Mouse (Mus musculus): ENCODE results near the gene Cep97. TPM values are rescaled to one million over a fixed set of nuclear protein-coding genes. Genes with fewer than 3 reads are reported as not detected.

The Cep97 gene
- polyA plus RNA-seq (2014; fragmentation: Nextera tagmentation; extraction: Ambion mirVana), result 16.5 and 19.6 TPM in 2 replicates

DNA sequence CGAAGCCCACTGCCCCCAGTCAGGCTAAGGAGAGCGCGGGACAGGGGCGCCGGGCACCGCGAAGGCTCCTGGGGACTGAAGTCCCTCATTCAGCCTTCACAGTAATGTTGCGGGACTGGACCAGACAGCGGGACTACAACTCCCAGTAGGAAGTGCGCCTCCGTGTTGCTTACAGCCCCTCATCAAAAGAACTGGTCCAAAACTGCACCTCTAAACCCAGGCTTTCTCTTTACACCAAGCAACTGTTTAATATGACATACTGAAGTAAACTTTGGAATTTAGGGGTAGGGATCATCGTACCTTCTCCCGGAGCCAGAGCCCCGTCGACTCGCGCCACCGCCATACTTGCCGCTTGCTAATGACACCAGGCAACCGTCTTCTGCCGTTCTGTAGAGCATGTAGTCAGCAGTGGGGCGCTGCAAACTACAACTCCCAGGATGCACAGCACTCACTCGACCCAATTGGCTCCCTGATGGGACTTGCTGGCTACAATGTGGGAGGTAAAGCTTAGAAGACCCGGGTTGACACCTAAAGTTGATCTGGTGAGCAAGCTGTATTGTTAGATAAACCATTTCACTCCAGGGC lies at the start of gene Cep97:
Gene Cep97, minus strand, starts transcription at position 403 of the 585 bp plus-strand sequence.
- whole genome bisulfite sequencing, result under 1% methylated on average over 24 of the region's 24 CpGs
- H3K4me1 ChIP-seq (ENCODE audit: control insufficient read depth, insufficient read depth, low read length), result no peaks in the 10 kb centered on the region

DNA sequence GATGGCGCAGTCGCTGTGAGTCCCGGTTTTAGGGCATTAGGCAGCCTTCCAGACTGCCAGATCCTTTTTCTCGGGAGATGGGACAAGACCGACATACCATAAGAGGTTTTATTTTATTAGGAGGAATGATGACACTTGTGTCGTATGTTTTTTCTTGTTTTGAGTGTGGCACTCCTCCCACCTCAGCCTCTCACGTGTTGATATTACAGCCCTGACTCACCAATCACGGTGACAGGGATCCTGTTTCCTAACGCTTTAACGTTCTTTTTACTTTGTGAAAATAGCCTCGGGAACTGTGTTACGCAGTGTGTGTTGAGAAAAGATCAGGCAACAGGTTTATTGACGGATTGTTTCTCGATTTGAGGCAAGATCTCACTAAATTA lies 40.2 kb upstream of the Cep97 start:
- peak overlapping the region; percentile 98 for H3K4me3 ChIP-seq (ENCODE audit: low read depth, low read length)
- H3K9me3 ChIP-seq (ENCODE audit: control insufficient read depth, low read length), result no peaks in the 10 kb centered on the region
- WGBS, result 12% methylated on average over 14 of the region's 14 CpGs
- H3K9ac ChIP-seq (ENCODE audit: low read length), result peak overlapping the region; percentile 79
- peaks cover 9% of the 10 kb centered on the region for H3K4me1 ChIP-seq (ENCODE audit: control insufficient read depth, insufficient read depth, low read length)
- H3K27me3 ChIP-seq (ENCODE audit: control insufficient read depth, insufficient read depth, low read length), result no peaks in the 10 kb centered on the region
- H3K4me2 ChIP-seq (ENCODE audit: low read depth), result peak overlapping the region; percentile 64
- peaks cover 11% of the 10 kb centered on the region for H3K36me3 ChIP-seq (ENCODE audit: control insufficient read depth, insufficient read depth, low read length)
- no peak for DNase-seq (ENCODE audit: low spot score)
- no peak for ATAC-seq (ENCODE audit: insufficient read depth, low FRiP score, low TSS enrichment)
- H3K27ac ChIP-seq (ENCODE audit: low read depth, low read length), result no peak overlapping the region

More for the DNA sequence above, at the start of gene Cep97:
- Histone ChIP-seq H3K9me3 (ENCODE audit: control insufficient read depth, low read length) (no peaks in the 10 kb centered on the region), H3K27ac (ENCODE audit: low read depth, low read length) (peak within 1 kb of the TSS; percentile 76), H3K27me3 (ENCODE audit: control insufficient read depth, insufficient read depth, low read length) (no peaks in the 10 kb centered on the region), H3K9ac (ENCODE audit: low read length) (peak within 1 kb of the TSS; percentile 82), H3K4me2 (ENCODE audit: low read depth) (peak within 1 kb of the TSS; percentile 76), H3K4me3 (ENCODE audit: low read depth, low read length) (peak within 1 kb of the TSS; percentile 72), H3K36me3 (ENCODE audit: control insufficient read depth, insufficient read depth, low read length) (no peaks in the 10 kb centered on the region; the same call in 1 of the 2 replicates)
- peak; percentile 99 for ATAC-seq (ENCODE audit: insufficient read depth, low FRiP score, low TSS enrichment)
- peak; percentile 90 for DNase-seq (ENCODE audit: low spot score)

DNA sequence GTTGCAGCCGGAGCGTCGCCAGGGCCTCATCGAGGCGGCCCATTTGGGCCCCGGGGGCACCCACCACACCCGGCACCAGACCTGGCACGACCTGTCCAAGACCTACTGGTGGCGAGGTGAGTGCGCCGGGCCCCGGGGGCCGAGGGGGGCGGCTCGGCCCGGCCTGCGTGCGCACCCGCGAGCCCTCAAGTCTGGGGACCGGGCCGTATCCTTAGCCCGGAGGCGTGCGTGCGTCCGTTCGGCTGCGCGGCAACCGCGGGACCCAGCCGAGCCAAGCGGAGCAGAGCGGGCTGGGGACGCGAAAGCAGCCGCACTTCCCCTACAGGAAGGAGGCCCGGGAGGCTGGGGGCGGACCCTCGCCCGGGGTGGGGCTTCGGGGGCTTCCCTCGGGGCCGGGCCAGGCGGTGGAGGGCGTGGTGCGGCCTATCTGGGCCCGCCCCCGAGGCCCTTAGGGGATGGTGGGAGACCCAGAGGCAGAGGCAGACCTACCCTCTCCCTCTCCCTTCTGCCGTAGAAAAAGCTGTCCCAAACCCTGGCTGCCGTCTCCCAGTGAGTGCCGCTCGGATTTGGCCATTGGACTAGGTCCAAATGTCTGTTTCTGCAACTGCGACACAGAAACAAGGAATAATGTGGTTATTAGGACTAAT lies 39.7 kb upstream of the Cep97 start:
- H3K9ac ChIP-seq (ENCODE audit: low read length), result peak overlapping the region; percentile 79
- WGBS, result under 1% methylated on average over 41 of the region's 55 CpGs
- H3K9me3 ChIP-seq (ENCODE audit: control insufficient read depth, low read length), result no peaks in the 10 kb centered on the region
- peak overlapping the region; percentile 98 for H3K4me3 ChIP-seq (ENCODE audit: low read depth, low read length)
- peak; percentile 90 for DNase-seq (ENCODE audit: low spot score)
- peaks cover 11% of the 10 kb centered on the region for H3K36me3 ChIP-seq (ENCODE audit: control insufficient read depth, insufficient read depth, low read length)
- no peaks in the 10 kb centered on the region for H3K27me3 ChIP-seq (ENCODE audit: control insufficient read depth, insufficient read depth, low read length)
- H3K4me1 ChIP-seq (ENCODE audit: control insufficient read depth, insufficient read depth, low read length), result peaks cover 9% of the 10 kb centered on the region
- peak overlapping the region; percentile 70 for H3K27ac ChIP-seq (ENCODE audit: low read depth, low read length)
- peak; percentile 73 for ATAC-seq (ENCODE audit: insufficient read depth, low FRiP score, low TSS enrichment)
- peak overlapping the region; percentile 64 for H3K4me2 ChIP-seq (ENCODE audit: low read depth)

DNA sequence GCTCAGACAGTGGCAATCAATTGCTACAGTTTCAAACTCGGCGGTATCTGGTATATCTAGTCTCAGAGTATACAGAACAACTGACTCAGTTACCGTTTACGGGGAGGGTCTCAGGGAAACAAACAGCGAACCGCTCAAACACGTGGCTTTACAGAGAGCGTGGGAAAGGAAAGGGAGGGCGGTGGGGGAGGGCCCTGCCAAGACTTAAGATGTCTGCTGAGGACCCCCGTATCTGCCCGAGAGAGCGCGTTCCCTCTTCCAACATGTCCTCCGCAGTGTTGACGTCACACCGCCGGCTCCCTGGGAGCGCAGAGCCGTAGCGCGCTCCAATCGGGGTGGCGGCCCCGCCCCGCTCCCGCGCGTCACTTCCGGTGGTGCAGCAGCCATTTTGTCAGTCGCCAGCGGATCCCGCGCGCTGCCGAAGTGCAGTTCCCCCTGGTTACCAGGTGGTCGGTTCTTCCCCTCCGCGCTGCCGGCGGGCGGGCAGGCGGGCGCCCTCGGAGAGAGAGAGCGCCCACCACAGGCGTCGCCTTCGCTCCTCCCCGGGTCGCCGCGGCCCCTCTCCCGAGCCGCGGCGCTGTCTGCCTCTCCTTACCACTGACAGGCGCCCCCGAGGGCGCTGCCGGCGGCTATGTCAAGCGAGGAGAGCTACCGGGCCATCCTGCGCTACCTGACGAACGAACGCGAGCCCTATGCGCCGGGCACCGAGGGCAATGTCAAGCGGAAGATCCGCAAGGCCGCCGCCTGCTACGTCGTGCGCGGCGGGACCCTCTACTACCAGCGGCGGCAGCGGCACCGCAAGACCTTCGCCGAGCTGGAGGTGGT lies 39.0 kb upstream of the Cep97 start, which contains the start of gene Zbtb11:
Gene Zbtb11, plus strand, starts transcription at position 453 of the 825 bp plus-strand sequence.
- H3K9ac ChIP-seq (ENCODE audit: low read length), result peak within 1 kb of the TSS; percentile 79
- H3K9me3 ChIP-seq (ENCODE audit: control insufficient read depth, low read length), result no peaks in the 10 kb centered on the region
- WGBS, result under 1% methylated on average over 73 of the region's 86 CpGs
- H3K4me3 ChIP-seq (ENCODE audit: low read depth, low read length), result peak within 1 kb of the TSS; percentile 98
- H3K27me3 ChIP-seq (ENCODE audit: control insufficient read depth, insufficient read depth, low read length), result no peaks in the 10 kb centered on the region
- H3K4me1 ChIP-seq (ENCODE audit: control insufficient read depth, insufficient read depth, low read length), result peaks cover 9% of the 10 kb centered on the region
- DNase-seq (ENCODE audit: low spot score) (peak; percentile 100), ATAC-seq (ENCODE audit: insufficient read depth, low FRiP score, low TSS enrichment) (peak; percentile 99)
- H3K4me2 ChIP-seq (ENCODE audit: low read depth), result peak within 1 kb of the TSS; percentile 64
- peak within 1 kb of the TSS; percentile 70 for H3K27ac ChIP-seq (ENCODE audit: low read depth, low read length)
- H3K36me3 ChIP-seq (ENCODE audit: control insufficient read depth, insufficient read depth, low read length), result peaks cover 11% of the 10 kb centered on the region

DNA sequence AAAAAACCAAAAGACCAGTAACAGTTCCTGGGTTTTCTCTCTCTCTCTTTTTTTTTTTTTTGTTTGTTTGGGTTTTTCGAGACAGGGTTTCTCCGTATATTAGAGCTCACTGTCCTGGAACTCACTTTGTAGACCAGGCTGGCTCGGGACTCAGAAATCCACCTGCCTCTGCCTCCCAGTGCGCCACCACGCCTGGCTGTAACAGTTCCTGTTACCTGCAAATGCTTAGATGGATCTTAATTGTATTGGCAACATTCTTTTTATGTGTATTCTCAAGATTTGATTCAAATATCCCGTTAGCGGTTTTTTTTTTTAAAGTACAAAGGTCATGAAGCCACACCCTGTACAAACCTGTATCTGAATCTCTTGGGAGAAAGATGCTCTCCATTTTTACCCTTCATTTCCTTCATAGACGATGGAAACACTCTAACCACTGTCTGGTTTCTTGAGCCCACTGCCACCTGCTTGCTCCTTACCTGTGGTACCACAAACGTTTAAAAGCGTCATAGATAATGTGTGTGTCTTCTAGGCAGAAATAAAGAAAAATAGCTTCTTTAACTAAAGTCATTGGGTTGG lies 38.1 kb upstream of the Cep97 start:
- Histone ChIP-seq H3K4me1 (ENCODE audit: control insufficient read depth, insufficient read depth, low read length) (peaks cover 9% of the 10 kb centered on the region), H3K27me3 (ENCODE audit: control insufficient read depth, insufficient read depth, low read length) (no peaks in the 10 kb centered on the region), H3K4me3 (ENCODE audit: low read depth, low read length) (peak overlapping the region; percentile 98; the same call in 1 of the 2 replicates), H3K27ac (ENCODE audit: low read depth, low read length) (no peak overlapping the region), H3K9ac (ENCODE audit: low read length) (no peak overlapping the region), H3K4me2 (ENCODE audit: low read depth) (peak overlapping the region; percentile 45), H3K36me3 (ENCODE audit: control insufficient read depth, insufficient read depth, low read length) (peaks cover 11% of the 10 kb centered on the region), H3K9me3 (ENCODE audit: control insufficient read depth, low read length) (no peaks in the 10 kb centered on the region)
- ATAC-seq (ENCODE audit: insufficient read depth, low FRiP score, low TSS enrichment) (no peak), DNase-seq (ENCODE audit: low spot score) (no peak)
- WGBS, result 61% methylated on average over 10 of the region's 10 CpGs

DNA sequence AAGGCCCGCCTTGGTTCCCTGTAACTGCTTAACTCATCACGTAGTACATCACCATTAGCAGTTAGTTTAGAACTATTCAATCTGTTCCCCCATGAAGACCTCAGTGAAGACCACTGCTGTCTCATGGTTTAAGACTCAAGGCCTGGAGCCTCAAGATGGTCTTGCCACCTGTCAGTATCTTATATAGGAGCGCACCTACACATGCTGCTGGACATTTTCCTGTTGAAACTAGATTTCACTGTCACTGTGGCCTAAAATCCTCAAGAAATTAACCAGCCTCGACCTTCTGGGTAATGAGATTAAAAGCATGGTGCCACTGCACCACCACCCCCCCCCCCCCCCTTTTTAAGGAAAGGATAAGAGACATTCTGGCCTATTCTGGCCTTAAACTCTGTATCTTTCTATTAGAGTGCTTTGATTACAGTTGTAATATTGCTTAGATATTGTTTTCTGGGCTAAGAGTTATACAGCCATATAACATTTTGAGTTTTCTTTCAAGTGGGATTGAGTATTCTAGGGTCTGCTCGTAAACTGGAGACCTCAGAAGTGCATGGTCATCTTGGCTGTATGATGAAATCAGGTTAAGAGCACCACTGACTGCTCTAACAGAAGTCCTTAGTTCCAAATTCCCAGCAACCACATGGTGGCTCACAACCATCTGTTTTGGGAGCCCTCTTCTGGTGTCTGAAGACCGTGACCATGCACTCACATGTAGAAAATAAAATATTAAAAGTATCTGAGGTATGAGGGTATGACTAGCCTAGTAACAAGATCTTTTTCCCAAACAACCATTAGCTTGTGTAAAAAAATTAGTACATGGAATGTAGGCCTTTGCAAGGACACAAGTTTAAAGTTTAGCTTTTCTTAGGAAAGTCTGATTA lies 37.3 kb upstream of the Cep97 start:
- ATAC-seq (ENCODE audit: insufficient read depth, low FRiP score, low TSS enrichment) (no peak), DNase-seq (ENCODE audit: low spot score) (no peak)
- Histone ChIP-seq H3K9ac (ENCODE audit: low read length) (no peak overlapping the region), H3K9me3 (ENCODE audit: control insufficient read depth, low read length) (no peaks in the 10 kb centered on the region), H3K27me3 (ENCODE audit: control insufficient read depth, insufficient read depth, low read length) (no peaks in the 10 kb centered on the region), H3K4me1 (ENCODE audit: control insufficient read depth, insufficient read depth, low read length) (peaks cover 13% of the 10 kb centered on the region), H3K27ac (ENCODE audit: low read depth, low read length) (no peak overlapping the region), H3K36me3 (ENCODE audit: control insufficient read depth, insufficient read depth, low read length) (peaks cover 11% of the 10 kb centered on the region), H3K4me2 (ENCODE audit: low read depth) (no peak overlapping the region), H3K4me3 (ENCODE audit: low read depth, low read length) (no peak overlapping the region)
- 85% methylated on average over 6 of the region's 6 CpGs for WGBS

- no peak for DNase-seq (ENCODE audit: low spot score)
- Histone ChIP-seq H3K36me3 (ENCODE audit: control insufficient read depth, insufficient read depth, low read length) (peaks cover 11% of the 10 kb centered on the region), H3K9ac (ENCODE audit: low read length) (no peak overlapping the region), H3K4me3 (ENCODE audit: low read depth, low read length) (no peak overlapping the region), H3K4me1 (ENCODE audit: control insufficient read depth, insufficient read depth, low read length) (peaks cover 11% of the 10 kb centered on the region), H3K9me3 (ENCODE audit: control insufficient read depth, low read length) (no peaks in the 10 kb centered on the region), H3K27ac (ENCODE audit: low read depth, low read length) (no peak overlapping the region), H3K27me3 (ENCODE audit: control insufficient read depth, insufficient read depth, low read length) (no peaks in the 10 kb centered on the region), H3K4me2 (ENCODE audit: low read depth) (no peak overlapping the region)
- 94% methylated on average over 5 of the region's 5 CpGs for WGBS
- no peak for ATAC-seq (ENCODE audit: insufficient read depth, low FRiP score, low TSS enrichment)
Observed at GRCm38 (mm10) chr16:55970416-55970815, 35.8 kb upstream of the Cep97 start.

DNA sequence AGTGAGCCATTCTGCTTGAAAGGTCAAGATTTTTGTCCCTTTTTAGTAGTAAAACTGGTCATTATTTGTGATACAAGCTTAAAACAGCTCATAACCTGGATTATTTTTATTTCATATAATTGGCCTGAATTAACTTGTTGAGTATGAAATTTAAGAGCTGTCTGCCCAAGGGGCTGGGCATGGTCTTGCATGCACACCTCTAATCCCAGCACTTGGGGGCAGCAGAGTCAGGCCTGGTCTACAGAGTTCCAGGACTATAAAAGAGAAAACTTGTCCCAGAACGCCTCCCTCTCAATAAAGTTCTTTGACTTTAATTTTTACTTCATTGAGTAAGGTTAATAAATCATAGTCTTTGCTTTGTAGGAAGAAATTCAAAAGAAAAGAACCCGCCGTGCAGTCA lies 34.5 kb upstream of the Cep97 start:
- WGBS, result 88% methylated on average over 3 of the region's 3 CpGs
- no peak overlapping the region for H3K4me3 ChIP-seq (ENCODE audit: low read depth, low read length)
- H3K27ac ChIP-seq (ENCODE audit: low read depth, low read length), result no peak overlapping the region
- H3K9ac ChIP-seq (ENCODE audit: low read length), result no peak overlapping the region
- no peaks in the 10 kb centered on the region for H3K9me3 ChIP-seq (ENCODE audit: control insufficient read depth, low read length)
- no peak for ATAC-seq (ENCODE audit: insufficient read depth, low FRiP score, low TSS enrichment)
- no peak overlapping the region for H3K4me2 ChIP-seq (ENCODE audit: low read depth)
- DNase-seq (ENCODE audit: low spot score), result peak; percentile 40
- H3K4me1 ChIP-seq (ENCODE audit: control insufficient read depth, insufficient read depth, low read length), result peaks cover 7% of the 10 kb centered on the region
- peaks cover 11% of the 10 kb centered on the region for H3K36me3 ChIP-seq (ENCODE audit: control insufficient read depth, insufficient read depth, low read length)
- H3K27me3 ChIP-seq (ENCODE audit: control insufficient read depth, insufficient read depth, low read length), result no peaks in the 10 kb centered on the region

Measured in neural tube, embryonic 11.5 days (tissue).